In the genomic region with DNA sequence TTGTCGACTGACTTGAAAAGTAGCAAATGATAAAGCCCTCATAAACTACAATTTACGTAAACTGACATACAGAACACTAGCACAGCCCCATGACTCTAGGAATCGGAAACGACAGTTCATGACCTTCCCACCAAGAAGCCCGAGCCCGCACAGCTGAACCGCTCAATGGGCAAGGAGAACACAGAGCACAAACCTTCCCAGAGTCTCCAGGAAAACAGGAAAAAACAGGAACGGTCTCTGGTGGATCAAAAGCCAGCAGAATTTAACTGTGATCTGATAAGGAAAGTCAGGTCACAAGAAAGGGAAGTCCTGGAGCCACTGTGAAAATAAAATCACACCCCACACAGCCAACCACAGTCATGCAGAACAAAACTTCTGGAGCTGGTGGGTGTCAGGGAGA, we compare ENCODE assay signal across 25 mouse cellular contexts. TPM values are rescaled to one million over a fixed set of nuclear protein-coding genes. Genes with fewer than 3 reads are reported as not detected.
A peak's percentile ranks its signal among the peaks of the same experiment; 100 is the strongest.
DNase-seq lines count a peak whose midpoint lies in the region; ATAC-seq and TF ChIP-seq lines count a peak whose summit lies in the region.
"Had no signal": no experiment of that assay in that cellular context is flagged by ENCODE, and none has a peak within 500 bp of the region (broad histone marks: within the 10 kb centered on the region; RNA-seq: fewer than 3 reads in every experiment).

No protein-coding gene starts in this region.

- no peak overlapping the region for H3K9ac ChIP-seq in heart, adult 2 months (ENCODE audit: low read depth, low read length)
- H3K9ac ChIP-seq: embryonic facial prominence, embryonic 12.5 days; heart, embryonic 13.5 days; hindbrain, embryonic 13.5 days; liver, embryonic 14.5 days had no signal

- peak overlapping the region; percentile 62 for H3K27ac ChIP-seq in heart, adult 2 months
- H3K27ac ChIP-seq in brown adipose tissue, adult 24 weeks (replicated peaks; ENCODE audit: low read depth, low read length) = peak overlapping the region; percentile 41; the same call in 1 of the 2 replicates
- H3K27ac ChIP-seq: embryonic facial prominence, embryonic 12.5 days; heart, embryonic 13.5 days; hindbrain, embryonic 13.5 days; liver, embryonic 14.5 days had no signal

- intact Hi-C loops in heart, adult 2 months (cut with DNase I) = loop anchor here (1.0 to 5.0 kb wide), 2 partner anchors 11 to 93 kb away; no protein-coding TSS in a partner anchor
- intact Hi-C loops in heart, postnatal 25 days (cut with DNase I) = no loop called here

- no peaks in the 10 kb centered on the region for H3K27me3 ChIP-seq in heart, adult 2 months (ENCODE audit: control insufficient read depth, insufficient read depth, low read length)
- H3K27me3 ChIP-seq: embryonic facial prominence, embryonic 12.5 days; heart, embryonic 13.5 days; hindbrain, embryonic 13.5 days had no signal

- peak in 1 of 2 experiments; percentile 21 for DNase-seq in heart, adult 2 months
- DNase-seq in heart, postnatal 25 days (ENCODE audit: low spot score) = no peak
- DNase-seq in kidney, postnatal 14 days = peak; percentile 18
- DNase-seq in kidney, postnatal 4 days = no peak
- DNase-seq in testis, postnatal 10 days (ENCODE audit: low spot score) = no peak
- DNase-seq: adrenal gland, postnatal 36 days; cerebellum, adult 2 months; cerebellum, postnatal 14 days; gastrocnemius, postnatal 36 days; heart, postnatal 10 days; liver; lung, adult 2 months; lung, postnatal 14 days; right cerebral cortex, postnatal 25 days; thymus, adult 18-20 months; thymus, postnatal 25 days had no signal

- 0 out of 2 replicates have a peak, but pooled peaks have one; percentile 40 for TF ChIP-seq EP300 in heart, adult 2 months (IDR thresholded peaks at IDR 0.05; ENCODE audit: insufficient read depth, low read depth, low read length)

- peaks cover 8% of the 10 kb centered on the region for H3K4me1 ChIP-seq in heart, adult 2 months (ENCODE audit: control insufficient read depth, insufficient read depth, low read length)
- peaks cover 10% of the 10 kb centered on the region; the same call in 1 of the 2 replicates for H3K4me1 ChIP-seq in brown adipose tissue, adult 24 weeks (ENCODE audit: control insufficient read depth, insufficient read depth, insufficient read length, low read length)
- H3K4me1 ChIP-seq: embryonic facial prominence, embryonic 12.5 days; heart, embryonic 13.5 days; hindbrain, embryonic 13.5 days had no signal

- no peak overlapping the region for H3K4me3 ChIP-seq in heart, adult 2 months
- H3K4me3 ChIP-seq in brown adipose tissue, adult 24 weeks (ENCODE audit: insufficient read depth, low read depth, low read length) = no peak overlapping the region
- H3K4me3 ChIP-seq: embryonic facial prominence, embryonic 12.5 days; heart, embryonic 13.5 days; hindbrain, embryonic 13.5 days had no signal

- 48% methylated on average over 8 of the region's 8 CpGs for WGBS in heart, adult 2 months

- no peaks in the 10 kb centered on the region for H3K36me3 ChIP-seq in heart, adult 2 months (ENCODE audit: control insufficient read depth, insufficient read depth, low read length)
- H3K36me3 ChIP-seq: embryonic facial prominence, embryonic 12.5 days; heart, embryonic 13.5 days; hindbrain, embryonic 13.5 days had no signal

- no peak for TF ChIP-seq CTCF in heart, adult 2 months (IDR thresholded peaks at IDR 0.05)

- 0 out of 2 replicates have a peak, but pooled peaks have one; percentile 39 for ATAC-seq in megakaryocyte progenitor cell, adult 5-6 weeks (replicated peaks; ENCODE audit: poor library complexity)
- ATAC-seq: forebrain, embryonic 14.5 days; intestine, embryonic 16.5 days; midbrain, embryonic 16.5 days had no signal

- TF ChIP-seq POLR2A in heart, adult 2 months (IDR thresholded peaks at IDR 0.05; ENCODE audit: insufficient read depth, low read depth, low read length) = no peak

- H3K79me2 ChIP-seq in heart, adult 2 months (replicated peaks; ENCODE audit: control insufficient read depth, insufficient read depth, low read length) = no peaks in the 10 kb centered on the region

RNA-seq across cellular contexts. Expression of a gene that starts 26.1 kb away (rescaled TPM):
- total RNA-seq in heart, adult 2 months (2021) = 1 to 10 TPM; 4.7 to 7.7 TPM
- polyA plus RNA-seq in heart, adult 2 months (2012; rRNA removed) = 5.3 and 7.0 TPM in 2 replicates
- 1 to 10 TPM; 5.4 to 5.9 TPM for total RNA-seq in heart, postnatal 25 days (2021)
- polyA plus RNA-seq in brown adipose tissue, adult 24 weeks (2012; ENCODE audit: insufficient read depth, insufficient read length, missing spikeins) = 2.1 and 2.4 TPM in 2 replicates
- total RNA-seq in megakaryocyte progenitor cell, adult 5-6 weeks (2015) = 0.07 and 0.22 TPM in 2 replicates
- total RNA-seq in megakaryocyte progenitor cell, adult 5-6 weeks (2017) = 0.03 and 0.21 TPM in 2 replicates

Comparison
In these comparisons a context has a peak if more than half of its experiments do, and no peak if none do; other contexts are left out.
1. RNA of a gene that starts 26.1 kb away (total RNA-seq): 4.7 to 7.7 TPM in heart, adult 2 months and 5.4 to 5.9 TPM in heart, postnatal 25 days; 0.03 to 0.22 TPM in megakaryocyte progenitor cell, adult 5-6 weeks; every median in the first group is over 4 times any median in the second.